Mouse (Mus musculus) kidney, adult 2 months (tissue): ENCODE results near the gene Lelp1. TPM values are rescaled to one million over a fixed set of nuclear protein-coding genes. Genes with fewer than 3 reads are reported as not detected.

Experiments
- DNase-seq: peaks from one replicate; pipeline ENCODE4 v3.0.0; 2021
- H3K27ac ChIP-seq: fragments of 200-500 bp; 2 replicates; pipeline ENCODE4 v1.5.1; 2012; ENCODE audit warnings: low read depth, low read length, control low read depth, inconsistent platforms; ENCODE audit not compliant: insufficient read depth
- H3K27me3 ChIP-seq: fragments of 200-500 bp; replicated peaks from 2 replicates; pipeline ENCODE4 v1.6.1; 2012; ENCODE audit warnings: mild to moderate bottlenecking, moderate library complexity, low read length, inconsistent platforms; ENCODE audit not compliant: control insufficient read depth, insufficient read depth
- H3K36me3 ChIP-seq: fragments of 200-500 bp; 2 replicates; pipeline ENCODE4 v1.6.1; 2012; ENCODE audit warnings: mild to moderate bottlenecking, moderate library complexity, low read length, inconsistent platforms; ENCODE audit not compliant: control insufficient read depth, insufficient read depth
- H3K4me1 ChIP-seq: fragments of 200-500 bp; 2 replicates; pipeline ENCODE4 v1.6.1; 2011; ENCODE audit warnings: low read length; ENCODE audit not compliant: control insufficient read depth, insufficient read depth
- H3K4me3 ChIP-seq: fragments of 200-500 bp; 2 replicates; pipeline ENCODE4 v1.5.1; 2011; ENCODE audit warnings: mild to moderate bottlenecking, low read depth, low read length, control low read depth; ENCODE audit not compliant: insufficient read depth
- CTCF ChIP-seq: fragments of 200-500 bp; conservative IDR thresholded peaks from 2 replicates; pipeline ENCODE4 v1.5.1; 2011; ENCODE audit warnings: low read depth, mild to moderate bottlenecking, control low read depth, low read length, moderate library complexity, mixed read lengths; ENCODE audit not compliant: insufficient read depth, insufficient read length
- POLR2A ChIP-seq: fragments of 200-500 bp; IDR thresholded peaks from one replicate; pipeline ENCODE4 v1.6.1; 2011; ENCODE audit warnings: low read depth, low read length, control low read depth
- WGBS: fragments of 180-500 bp; shearing (Covaris S2); methylation state at CpG from one replicate; pipeline ENCODE4 v1.1.7; 2018; 5-methylcytosine and 5-hydroxymethylcytosine counted together
- polyA plus RNA-seq: library from polyadenylated mRNA; depleted of rRNA; stranded (reverse); fragments of >200 nt; gene quantifications from 2 replicates; pipeline ENCODE4 v1.2.3, GENCODE M21; 2012; rRNA removed

Lelp1 gene
- polyA plus RNA-seq: 0.15 TPM in 1 of 2 replicates, not detected in the other

DNA sequence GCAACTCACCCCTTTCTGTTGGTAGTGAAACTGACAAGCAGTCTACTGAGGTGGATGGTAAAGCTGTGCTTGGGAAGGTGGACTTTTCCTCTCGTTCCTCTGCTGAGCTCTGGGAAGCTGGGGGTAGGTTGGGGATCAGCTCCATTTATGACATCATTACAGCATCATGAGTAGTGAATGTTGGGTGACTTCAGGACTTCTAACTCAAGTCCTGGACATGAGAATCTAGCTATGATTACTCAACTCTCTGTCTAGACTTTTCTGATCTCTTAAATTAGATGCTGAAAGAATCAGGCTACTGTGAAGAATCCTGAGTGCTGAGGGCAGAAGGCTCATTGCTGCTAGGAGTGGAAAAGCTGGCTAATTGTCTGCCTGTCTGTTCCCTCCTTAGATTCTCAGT is at the start of gene Lelp1:
TSS of gene Lelp1 (minus strand) at position 101 of the 400 bp plus-strand sequence.
- Histone ChIP-seq H3K4me1 (no peaks in the 10 kb centered on the region), H3K36me3 (no peaks in the 10 kb centered on the region), H3K4me3 (no peak within 1 kb of the TSS), H3K27ac (no peak within 1 kb of the TSS), H3K27me3 (no peaks in the 10 kb centered on the region)
- DNase-seq: no peak
- WGBS: 42% methylated on average over 1 of the region's 1 CpGs
- TF ChIP-seq CTCF (no peak), POLR2A (no peak)

DNA sequence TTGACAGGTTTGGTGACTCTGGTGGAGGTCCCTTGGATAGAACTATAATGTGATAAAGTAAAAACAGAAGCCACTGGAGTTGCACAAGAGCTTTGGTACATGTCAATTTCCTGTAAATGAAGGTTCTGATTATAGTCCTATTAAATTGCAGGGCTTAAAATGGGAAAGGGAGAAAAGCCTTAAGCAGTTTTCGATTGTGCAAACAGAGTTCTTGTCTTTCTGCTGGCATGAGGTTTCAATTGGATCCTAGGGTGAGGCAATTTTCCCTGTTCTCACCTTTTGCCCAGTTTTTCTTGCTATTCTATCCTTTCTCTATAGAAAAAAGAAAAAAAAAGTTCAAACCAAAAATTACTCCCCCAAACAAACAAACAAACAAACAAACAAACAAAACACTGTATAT is 34.3 kb upstream of the Lelp1 start:
- no peak for DNase-seq
- WGBS: 72% methylated on average over 1 of the region's 1 CpGs
- Histone ChIP-seq H3K27ac (no peak overlapping the region), H3K4me1 (no peaks in the 10 kb centered on the region), H3K36me3 (no peaks in the 10 kb centered on the region), H3K27me3 (no peaks in the 10 kb centered on the region), H3K4me3 (no peak overlapping the region)
- TF ChIP-seq POLR2A (no peak), CTCF (no peak)

DNA sequence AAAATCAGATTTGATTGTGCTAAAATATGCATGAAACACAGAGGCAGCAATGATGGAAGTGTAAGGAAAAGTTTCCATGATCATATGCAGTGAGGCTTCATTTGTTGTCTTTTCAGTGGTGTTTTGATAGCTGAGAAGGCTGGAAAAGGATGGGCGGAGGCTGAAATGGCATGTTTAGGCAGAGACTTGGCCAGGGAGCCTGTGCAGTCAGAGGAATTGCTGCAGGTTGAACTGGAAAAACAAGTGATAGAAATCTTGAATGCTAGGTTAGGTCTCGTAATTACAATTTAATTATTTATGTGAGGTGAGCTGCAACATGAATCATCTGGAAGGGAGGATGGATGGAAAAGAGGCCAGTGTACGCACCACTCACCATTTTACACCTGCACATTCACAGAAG is 27.3 kb upstream of the Lelp1 start:
- H3K27me3 ChIP-seq: no peaks in the 10 kb centered on the region
- H3K36me3 ChIP-seq: no peaks in the 10 kb centered on the region
- no peaks in the 10 kb centered on the region for H3K4me1 ChIP-seq
- 53% methylated on average over 3 of the region's 3 CpGs for WGBS
- H3K27ac ChIP-seq: no peak overlapping the region
- peak; percentile 24 for DNase-seq
- no peak for TF ChIP-seq POLR2A
- TF ChIP-seq CTCF: no peak
- H3K4me3 ChIP-seq: no peak overlapping the region

DNA sequence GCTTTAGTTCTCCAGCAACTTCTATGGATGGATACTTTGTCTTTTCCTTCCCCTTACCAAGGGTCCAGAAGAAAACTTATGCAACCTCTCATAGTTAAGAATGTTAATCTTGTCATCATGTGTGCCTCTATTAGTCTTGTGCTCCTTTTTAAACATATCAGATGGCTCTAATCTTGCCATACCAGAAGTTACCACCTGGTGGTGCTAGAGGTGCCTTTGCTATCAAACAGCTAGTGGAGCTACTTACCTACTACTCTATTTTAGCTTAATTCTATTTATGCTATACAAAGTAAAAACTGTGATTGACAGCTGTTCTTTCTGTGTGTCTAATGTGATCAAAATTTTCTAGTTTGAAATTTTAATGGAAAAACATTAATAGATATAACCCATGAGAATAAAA is 10.8 kb upstream of the Lelp1 start:
- TF ChIP-seq POLR2A (no peak), CTCF (no peak)

DNA sequence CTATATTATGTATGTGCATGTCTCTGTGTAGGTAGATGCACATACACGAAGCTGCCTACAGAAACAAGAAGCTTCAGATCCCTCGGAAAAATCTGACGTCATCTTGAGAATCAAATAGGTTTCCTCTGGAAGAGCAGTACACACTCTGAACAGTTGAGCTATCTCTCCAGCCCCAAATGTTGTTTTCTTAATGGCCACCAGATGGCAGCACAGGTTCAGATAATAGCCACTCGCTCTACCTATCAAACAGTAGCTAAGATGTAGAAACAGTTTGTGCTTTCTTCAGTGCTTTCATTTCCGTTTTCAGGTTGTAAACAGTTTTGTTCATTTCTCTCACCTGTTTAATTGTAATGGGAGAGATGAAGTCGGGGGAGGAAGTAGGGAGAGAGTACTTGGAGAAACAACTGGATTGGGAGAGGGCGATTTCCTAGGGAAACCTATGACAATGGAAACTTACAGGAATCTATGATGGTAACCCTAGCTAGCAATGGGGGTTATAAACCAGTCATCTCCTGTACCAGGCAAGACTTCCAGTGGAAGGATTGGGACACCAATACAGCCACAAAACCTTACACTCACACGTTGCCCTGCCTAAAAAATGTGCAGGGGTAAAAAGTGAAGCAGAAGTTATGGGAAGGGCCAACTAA is 8.2 kb upstream of the Lelp1 start:
- Histone ChIP-seq H3K27me3 (no peaks in the 10 kb centered on the region), H3K27ac (no peak overlapping the region), H3K4me3 (no peak overlapping the region), H3K4me1 (no peaks in the 10 kb centered on the region), H3K36me3 (no peaks in the 10 kb centered on the region)
- peak; percentile 56 for DNase-seq
- TF ChIP-seq CTCF: peak; percentile 46; the same call in 1 of the 2 replicates
- no peak for TF ChIP-seq POLR2A
- 21% methylated on average over 8 of the region's 8 CpGs for WGBS

More for the DNA sequence above, 10.8 kb upstream of the Lelp1 start:
- Histone ChIP-seq H3K4me3 (no peak overlapping the region), H3K27ac (no peak overlapping the region), H3K27me3 (no peaks in the 10 kb centered on the region), H3K36me3 (no peaks in the 10 kb centered on the region), H3K4me1 (no peaks in the 10 kb centered on the region)
- peak; percentile 44 for DNase-seq

DNA sequence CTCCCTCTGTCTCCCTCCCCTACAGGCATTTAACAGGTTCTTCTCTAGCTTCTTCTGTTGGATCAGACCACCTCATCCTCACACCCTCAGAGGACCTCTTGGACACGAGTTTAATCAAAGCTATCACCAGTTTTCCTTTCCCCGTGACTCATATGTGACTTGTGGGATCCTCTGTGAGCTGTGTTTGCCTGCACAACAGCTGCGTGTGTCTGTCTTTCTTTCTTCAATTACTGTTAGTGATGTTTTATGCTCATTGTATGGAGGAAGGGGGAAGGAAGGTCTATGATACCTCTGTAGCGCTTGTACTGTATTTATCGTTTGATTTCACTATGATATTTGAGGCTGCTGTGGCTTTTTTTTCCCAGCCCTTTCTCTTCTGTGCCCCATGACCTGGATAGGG is 5.4 kb upstream of the Lelp1 start:
- no peak for TF ChIP-seq CTCF
- no peak for TF ChIP-seq POLR2A
- DNase-seq: no peak

DNA sequence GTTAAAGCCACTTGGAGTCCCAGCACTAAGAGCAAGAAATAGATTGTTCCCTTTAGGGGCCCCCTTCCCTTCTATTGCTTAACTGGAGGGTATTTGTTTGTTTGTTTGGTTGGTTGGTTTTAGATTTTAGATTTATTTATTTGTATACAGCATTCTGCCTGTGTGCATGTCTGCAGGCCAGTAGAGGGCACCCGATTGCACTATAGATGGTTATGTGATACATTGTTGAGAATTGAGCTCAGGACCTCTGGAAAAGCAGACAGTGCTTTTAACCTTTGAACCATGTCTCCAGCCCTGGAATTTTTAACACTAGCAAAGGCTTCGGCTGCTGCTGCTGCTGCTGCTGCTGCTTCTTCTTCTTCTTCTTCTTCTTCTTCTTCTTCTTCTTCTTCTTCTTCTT is 4.9 kb upstream of the Lelp1 start:
- no peak overlapping the region for H3K4me3 ChIP-seq
- peak; percentile 48 for DNase-seq
- H3K4me1 ChIP-seq: no peaks in the 10 kb centered on the region
- H3K36me3 ChIP-seq: no peaks in the 10 kb centered on the region
- TF ChIP-seq CTCF (peak; percentile 46; the same call in 1 of the 2 replicates), POLR2A (no peak)
- no peaks in the 10 kb centered on the region for H3K27me3 ChIP-seq
- WGBS: 25% methylated on average over 2 of the region's 2 CpGs
- no peak overlapping the region for H3K27ac ChIP-seq

More for the DNA sequence above, 5.4 kb upstream of the Lelp1 start:
- 70% methylated on average over 5 of the region's 5 CpGs for WGBS
- Histone ChIP-seq H3K36me3 (no peaks in the 10 kb centered on the region), H3K4me3 (no peak overlapping the region), H3K27me3 (no peaks in the 10 kb centered on the region), H3K27ac (no peak overlapping the region), H3K4me1 (no peaks in the 10 kb centered on the region)
